Mouse (Mus musculus) embryonic facial prominence, embryonic 12.5 days (tissue): Measurements from ENCODE around the gene Plxna1. TPM values are rescaled to one million over a fixed set of nuclear protein-coding genes. Genes with fewer than 3 reads are reported as not detected.

Experiments
- ATAC-seq: fragments of 200-750 bp; cut with Nextera tagmentation; 2 replicates; pipeline ENCODE4 v1.8.0; 2017; ENCODE audit not compliant: insufficient number of reproducible peaks, insufficient read depth, low FRiP score, low TSS enrichment
- H3K27ac ChIP-seq: fragments of 300-500 bp; sonication (generic); 2 replicates; pipeline ENCODE4 v1.5.1; 2016; ENCODE audit warnings: mild to moderate bottlenecking
- H3K27me3 ChIP-seq: fragments of 300-500 bp; sonication (generic); 2 replicates; pipeline ENCODE4 v1.6.1; 2016; ENCODE audit warnings: mild to moderate bottlenecking, moderate library complexity
- H3K36me3 ChIP-seq: fragments of 300-500 bp; sonication (generic); 2 replicates; pipeline ENCODE4 v1.6.1; 2016; ENCODE audit warnings: mild to moderate bottlenecking
- H3K4me1 ChIP-seq: fragments of 300-500 bp; sonication (generic); 2 replicates; pipeline ENCODE4 v1.6.1; 2016
- H3K4me2 ChIP-seq: fragments of 300-500 bp; sonication (generic); replicated peaks from 2 replicates; pipeline ENCODE4 v1.6.1; 2016; ENCODE audit warnings: mild to moderate bottlenecking, moderate library complexity
- H3K4me3 ChIP-seq: fragments of 300-500 bp; sonication (generic); 2 replicates; pipeline ENCODE4 v1.5.1; 2016; ENCODE audit warnings: mild to moderate bottlenecking
- H3K9ac ChIP-seq: fragments of 300-500 bp; sonication (generic); 2 replicates; pipeline ENCODE4 v1.6.1; 2016; ENCODE audit warnings: mild to moderate bottlenecking, moderate library complexity
- H3K9me3 ChIP-seq: fragments of 300-500 bp; sonication (generic); 2 replicates; pipeline ENCODE4 v1.6.1; 2016; ENCODE audit warnings: mild to moderate bottlenecking, moderate library complexity
- WGBS: fragments of 180-500 bp; shearing (Covaris S2); methylation state at CpG from one replicate; pipeline ENCODE4 v1.1.7; 2016; 5-methylcytosine and 5-hydroxymethylcytosine counted together
- polyA plus RNA-seq: library from polyadenylated mRNA; unstranded; fragments of >200 nt; fragmentation: Nextera tagmentation; extraction: Ambion mirVana; gene quantifications from 2 replicates; pipeline ENCODE4 v1.2.1, GENCODE M21; 2016

Plxna1 gene
- polyA plus RNA-seq, 1 experiment from 2014 or later, result 37.1 TPM

GRCm38 (mm10) chr6:89347792-89348191 is 14.6 kb downstream of the Plxna1 start:
- Histone ChIP-seq H3K4me1 (peaks cover 43% of the 10 kb centered on the region), H3K36me3 (peaks cover 61% of the 10 kb centered on the region), H3K27ac (no peak overlapping the region), H3K27me3 (no peaks in the 10 kb centered on the region), H3K4me3 (no peak overlapping the region), H3K9me3 (no peaks in the 10 kb centered on the region), H3K9ac (no peak overlapping the region), H3K4me2 (no peak overlapping the region)
- 69% methylated on average over 1 of the region's 1 CpGs for WGBS
- ATAC-seq, result no peak

DNA sequence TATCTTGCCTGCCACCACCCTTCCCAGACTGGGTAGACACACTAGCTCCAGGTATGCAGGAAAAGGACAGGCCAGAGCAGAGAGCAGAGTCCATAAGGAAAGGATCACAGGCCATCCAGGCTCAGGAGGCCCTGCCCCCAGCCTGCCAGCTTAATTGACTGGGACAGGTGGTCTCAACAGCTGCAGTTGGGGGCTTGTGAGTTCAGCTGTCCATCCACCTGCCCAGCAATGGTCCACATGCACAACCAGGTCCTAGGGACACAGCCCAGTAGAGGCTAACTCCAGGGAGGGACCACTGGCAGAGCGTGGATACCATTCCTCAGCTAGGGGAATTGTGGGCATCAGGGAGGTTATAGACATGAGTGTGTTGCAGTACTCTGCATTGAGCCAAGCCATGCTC is 16.6 kb downstream of the Plxna1 start:
- WGBS, result 87% methylated on average over 1 of the region's 1 CpGs
- no peaks in the 10 kb centered on the region for H3K27me3 ChIP-seq
- no peak overlapping the region for H3K4me3 ChIP-seq
- no peaks in the 10 kb centered on the region for H3K9me3 ChIP-seq
- H3K4me1 ChIP-seq, result peaks cover 24% of the 10 kb centered on the region
- no peak for ATAC-seq
- peak overlapping the region; percentile 91 for H3K27ac ChIP-seq
- no peak overlapping the region for H3K4me2 ChIP-seq
- peaks cover 71% of the 10 kb centered on the region for H3K36me3 ChIP-seq
- H3K9ac ChIP-seq, result no peak overlapping the region

GRCm38 (mm10) chr6:89345486-89345785 is 17.0 kb downstream of the Plxna1 start:
- Histone ChIP-seq H3K9me3 (no peaks in the 10 kb centered on the region), H3K36me3 (peaks cover 71% of the 10 kb centered on the region), H3K4me2 (peak overlapping the region; percentile 33), H3K9ac (no peak overlapping the region), H3K27ac (peak overlapping the region; percentile 91), H3K27me3 (no peaks in the 10 kb centered on the region), H3K4me3 (no peak overlapping the region), H3K4me1 (peaks cover 22% of the 10 kb centered on the region)
- no peak for ATAC-seq
- WGBS, result 63% methylated on average over 3 of the region's 3 CpGs

GRCm38 (mm10) chr6:89344613-89345485 is 17.6 kb downstream of the Plxna1 start:
- peaks cover 71% of the 10 kb centered on the region for H3K36me3 ChIP-seq
- H3K27me3 ChIP-seq, result no peaks in the 10 kb centered on the region
- H3K4me1 ChIP-seq, result peaks cover 22% of the 10 kb centered on the region
- no peak overlapping the region for H3K9ac ChIP-seq
- peak overlapping the region; percentile 91 for H3K27ac ChIP-seq
- H3K4me3 ChIP-seq, result no peak overlapping the region
- no peaks in the 10 kb centered on the region for H3K9me3 ChIP-seq
- peak; percentile 85 for ATAC-seq
- 18% methylated on average over 10 of the region's 10 CpGs for WGBS
- H3K4me2 ChIP-seq, result peak overlapping the region; percentile 33

DNA sequence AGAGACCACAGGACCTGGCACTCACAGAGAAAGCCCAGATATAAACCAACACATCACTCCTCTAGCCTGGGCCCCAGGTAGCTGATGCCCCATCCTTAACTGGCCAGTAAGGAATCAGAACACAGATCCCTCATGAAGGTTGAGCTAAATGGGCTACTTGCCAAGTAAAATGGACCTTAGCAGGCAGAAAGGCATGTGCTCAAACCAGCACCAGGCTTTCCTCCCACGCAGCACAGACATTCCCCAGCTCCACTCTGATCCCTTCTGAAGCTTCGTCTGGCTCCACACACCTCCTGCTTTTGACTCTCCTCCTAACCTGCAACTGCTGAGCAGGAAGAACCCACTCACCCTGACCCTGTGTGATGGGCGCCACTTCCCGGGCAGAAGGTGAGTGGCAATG is 20.4 kb downstream of the Plxna1 start:
- Histone ChIP-seq H3K27ac (no peak overlapping the region), H3K27me3 (no peaks in the 10 kb centered on the region), H3K36me3 (peaks cover 73% of the 10 kb centered on the region), H3K4me1 (peaks cover 22% of the 10 kb centered on the region), H3K9ac (no peak overlapping the region), H3K9me3 (no peaks in the 10 kb centered on the region), H3K4me3 (no peak overlapping the region), H3K4me2 (no peak overlapping the region)
- no peak for ATAC-seq
- WGBS, result 88% methylated on average over 4 of the region's 4 CpGs

- H3K4me1 ChIP-seq, result peaks cover 5% of the 10 kb centered on the region
- no peak overlapping the region for H3K27ac ChIP-seq
- no peak overlapping the region for H3K9ac ChIP-seq
- no peak for ATAC-seq
- H3K9me3 ChIP-seq, result no peaks in the 10 kb centered on the region
- 85% methylated on average over 2 of the region's 2 CpGs for WGBS
- no peak overlapping the region for H3K4me2 ChIP-seq
- no peaks in the 10 kb centered on the region for H3K27me3 ChIP-seq
- H3K36me3 ChIP-seq, result peaks cover 94% of the 10 kb centered on the region
- no peak overlapping the region for H3K4me3 ChIP-seq
Measured at GRCm38 (mm10) chr6:89339447-89339846, 23.0 kb downstream of the Plxna1 start.

GRCm38 (mm10) chr6:89338733-89339132 is 23.7 kb downstream of the Plxna1 start:
- Histone ChIP-seq H3K27ac (no peak overlapping the region), H3K4me1 (no peaks in the 10 kb centered on the region), H3K9me3 (no peaks in the 10 kb centered on the region), H3K36me3 (peaks cover 98% of the 10 kb centered on the region), H3K27me3 (no peaks in the 10 kb centered on the region), H3K4me2 (no peak overlapping the region), H3K9ac (no peak overlapping the region), H3K4me3 (no peak overlapping the region)
- WGBS, result 96% methylated on average over 8 of the region's 8 CpGs
- no peak for ATAC-seq

GRCm38 (mm10) chr6:89337574-89337973 is 24.8 kb downstream of the Plxna1 start:
- H3K36me3 ChIP-seq, result peaks cover 96% of the 10 kb centered on the region
- H3K9me3 ChIP-seq, result no peaks in the 10 kb centered on the region
- no peaks in the 10 kb centered on the region for H3K27me3 ChIP-seq
- no peak overlapping the region for H3K9ac ChIP-seq
- H3K4me3 ChIP-seq, result no peak overlapping the region
- H3K27ac ChIP-seq, result no peak overlapping the region
- WGBS, result 90% methylated on average over 9 of the region's 9 CpGs
- no peak overlapping the region for H3K4me2 ChIP-seq
- no peak for ATAC-seq
- no peaks in the 10 kb centered on the region for H3K4me1 ChIP-seq

- Histone ChIP-seq H3K4me2 (no peak overlapping the region), H3K36me3 (peaks cover 96% of the 10 kb centered on the region), H3K4me1 (no peaks in the 10 kb centered on the region), H3K27me3 (no peaks in the 10 kb centered on the region), H3K9me3 (no peaks in the 10 kb centered on the region), H3K4me3 (no peak overlapping the region), H3K9ac (no peak overlapping the region), H3K27ac (no peak overlapping the region)
- 78% methylated on average over 12 of the region's 12 CpGs for WGBS
- ATAC-seq, result 0 out of 2 replicates have a peak, but pooled peaks have one; percentile 23
Measured at GRCm38 (mm10) chr6:89333964-89334702, 28.3 kb downstream of the Plxna1 start.

GRCm38 (mm10) chr6:89330957-89331356 is 31.5 kb downstream of the Plxna1 start:
- Histone ChIP-seq H3K9me3 (no peaks in the 10 kb centered on the region), H3K9ac (no peak overlapping the region), H3K4me2 (no peak overlapping the region), H3K36me3 (peaks cover 93% of the 10 kb centered on the region), H3K27me3 (no peaks in the 10 kb centered on the region), H3K4me3 (no peak overlapping the region), H3K27ac (no peak overlapping the region), H3K4me1 (no peaks in the 10 kb centered on the region)
- ATAC-seq, result no peak
- WGBS, result 90% methylated on average over 10 of the region's 10 CpGs

- no peak overlapping the region; the same call in 1 of the 2 replicates for H3K27ac ChIP-seq
- H3K4me3 ChIP-seq, result no peak overlapping the region
- H3K4me2 ChIP-seq, result no peak overlapping the region
- H3K9ac ChIP-seq, result no peak overlapping the region
- H3K4me1 ChIP-seq, result no peaks in the 10 kb centered on the region
- ATAC-seq, result no peak
- no peaks in the 10 kb centered on the region for H3K9me3 ChIP-seq
- H3K36me3 ChIP-seq, result peaks cover 87% of the 10 kb centered on the region
- no peaks in the 10 kb centered on the region for H3K27me3 ChIP-seq
- WGBS, result 83% methylated on average over 4 of the region's 4 CpGs
Measured at GRCm38 (mm10) chr6:89328634-89329033, 33.8 kb downstream of the Plxna1 start.
